Mouse (Mus musculus) layer of hippocampus, postnatal 14 days (tissue): ENCODE measurements around the gene Slc25a24. TPM values are rescaled to one million over a fixed set of nuclear protein-coding genes. Genes with fewer than 3 reads are reported as not detected.

Source experiments
- DNase-seq, 2 experiments: peaks; one replicate each; pipeline ENCODE4 v3.0.0; 2021 to 2022; ENCODE audit warnings: low spot score in 2 of 2, mixed read lengths in 1 of 2
- total RNA-seq, 2 experiments: library from RNA; stranded (reverse); gene quantifications; 2 replicates each; pipeline ENCODE4 v1.2.3; 2021

The Slc25a24 gene
- total RNA-seq, 2 experiments from 2014 or later = 4.1 to 4.3 TPM

DNA sequence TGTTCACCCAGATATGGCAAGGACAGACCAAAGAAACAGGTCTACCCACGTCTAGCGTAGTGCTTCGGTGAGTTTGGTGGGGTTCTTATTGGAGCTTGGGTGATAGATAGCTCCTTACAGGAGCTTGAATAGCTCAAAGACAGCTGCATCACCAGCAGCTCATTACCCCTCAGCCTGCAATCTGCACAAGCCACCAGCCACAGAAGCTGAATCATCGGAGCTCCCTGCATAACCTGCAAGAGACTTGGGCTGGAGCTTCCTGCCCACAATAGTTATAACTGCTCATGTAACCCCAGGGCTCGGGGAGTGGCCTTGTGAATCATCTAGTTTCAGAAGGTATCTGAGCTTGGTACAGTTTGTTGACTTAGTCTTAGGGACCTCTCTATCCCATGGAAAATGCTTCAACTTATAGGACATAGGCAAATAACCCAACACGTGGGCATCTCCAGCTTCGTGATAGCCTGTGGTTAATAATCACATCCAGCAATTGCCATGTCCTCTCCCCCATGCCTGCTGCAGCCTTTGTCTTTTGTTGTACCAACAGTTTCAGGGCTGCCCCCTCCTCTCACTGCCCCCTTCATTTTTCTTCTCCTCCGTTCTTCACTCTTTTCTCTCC lies 42.4 kb downstream of the Slc25a24 start:
- DNase-seq = no peak

GRCm38 (mm10) chr3:109169121-109169520 lies 46.2 kb downstream of the Slc25a24 start:
- DNase-seq = no peak

DNA sequence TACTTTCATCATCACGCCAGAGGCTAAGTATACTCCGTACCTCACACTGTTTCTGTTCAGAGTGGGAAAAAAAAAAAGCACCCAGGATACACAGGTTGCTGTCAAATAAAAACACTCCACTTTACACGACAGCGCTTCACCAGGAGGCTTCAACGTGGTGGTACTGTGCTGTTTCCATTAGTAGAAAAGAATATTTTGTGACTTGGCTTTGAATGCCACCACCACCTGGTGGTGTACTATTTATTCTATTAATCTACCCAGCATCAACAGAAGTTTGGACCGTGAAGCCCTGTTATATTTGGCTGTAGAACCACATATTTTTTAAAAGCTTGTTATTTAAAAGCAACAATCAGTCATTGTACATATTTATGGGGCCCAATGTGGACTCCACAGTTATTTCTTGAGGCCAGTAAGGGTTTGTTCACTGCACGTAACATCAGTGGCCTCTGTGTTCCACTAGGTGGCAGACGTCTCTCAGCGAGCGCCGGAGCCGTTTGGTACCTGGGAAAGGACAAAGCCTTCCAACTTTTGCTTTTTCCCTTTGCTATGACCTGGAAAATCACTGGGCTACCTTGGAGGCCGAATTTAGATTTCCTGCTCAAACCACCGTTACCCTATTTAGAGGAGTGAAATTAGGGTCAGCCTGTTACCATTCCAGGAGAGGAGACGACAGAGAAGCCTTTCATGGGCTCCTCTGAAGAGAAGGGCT lies 48.3 kb downstream of the Slc25a24 start:
- peak; percentile 73 to 85 for DNase-seq

GRCm38 (mm10) chr3:109174394-109174793 lies 51.4 kb downstream of the Slc25a24 start:
- peak in 1 of 2 experiments; percentile 57 for DNase-seq

DNA sequence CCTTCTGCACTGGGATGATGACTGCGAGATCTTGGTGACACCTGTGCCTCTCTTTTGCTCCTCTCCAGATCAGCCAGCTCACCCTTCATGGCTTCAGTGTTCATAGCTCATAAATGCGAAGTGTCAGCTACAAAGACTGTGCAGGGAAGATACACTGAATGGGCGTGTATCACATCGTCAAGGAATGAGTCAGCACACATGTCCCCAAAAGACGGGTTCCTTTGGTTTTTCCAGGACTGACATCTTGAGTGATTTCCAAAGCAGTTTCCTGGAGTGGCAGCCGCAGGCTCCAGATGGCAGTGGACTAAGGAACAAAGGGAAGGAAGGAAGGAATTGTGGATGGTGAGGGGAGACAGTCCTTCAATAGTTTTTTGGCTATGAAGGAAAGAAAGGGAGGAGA lies 55.8 kb downstream of the Slc25a24 start:
- DNase-seq = no peak

GRCm38 (mm10) chr3:109179528-109180076 lies 56.7 kb downstream of the Slc25a24 start:
- no peak for DNase-seq

DNA sequence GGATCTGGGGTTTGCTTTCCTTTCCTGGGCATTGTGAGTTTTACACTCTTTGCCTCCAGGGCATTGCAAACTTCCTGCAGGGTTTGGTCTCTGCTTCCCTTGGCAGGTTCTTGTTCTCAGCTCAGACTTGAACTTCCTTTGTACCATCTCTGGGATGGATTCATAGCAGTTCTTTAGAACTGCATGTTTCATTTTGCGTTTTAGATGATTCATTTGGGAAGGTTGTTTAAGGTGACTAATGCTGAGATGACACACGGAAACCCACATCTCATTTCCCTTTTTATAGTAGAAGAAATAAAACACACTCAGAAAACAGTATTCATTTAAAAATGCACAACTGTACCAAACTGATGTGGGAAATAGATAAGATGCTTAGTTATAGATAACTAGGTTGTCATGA lies 73.2 kb downstream of the Slc25a24 start:
- DNase-seq = no peak

GRCm38 (mm10) chr3:109199280-109199679 lies 76.3 kb downstream of the Slc25a24 start:
- no peak for DNase-seq

GRCm38 (mm10) chr3:109212322-109212721 lies 89.4 kb downstream of the Slc25a24 start:
- no peak for DNase-seq

DNA sequence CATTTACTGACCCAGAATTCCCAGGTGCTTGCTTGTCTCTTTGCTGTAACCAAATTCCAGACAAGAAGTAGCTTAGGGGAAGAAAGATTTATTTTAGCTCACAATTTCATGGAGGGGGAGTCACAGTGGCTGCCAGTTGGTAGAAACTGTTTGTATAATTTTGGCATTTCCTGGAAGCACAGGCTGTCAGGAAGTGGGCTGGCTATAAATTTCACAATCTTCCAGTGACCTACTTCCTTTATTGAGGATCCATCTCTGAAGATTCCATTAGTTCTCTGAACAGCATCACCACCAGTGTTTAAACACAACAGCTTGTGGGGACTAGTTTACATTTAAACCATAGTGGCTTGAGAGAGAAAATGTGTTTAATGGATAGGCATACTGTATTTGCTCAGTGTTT lies 93.4 kb downstream of the Slc25a24 start:
- no peak for DNase-seq

Other genes starting within 250 kb of the Slc25a24 start
- under 1 TPM in 1 of 2 experiments, not detected in 1; 0.12 TPM for gene Fndc7, start 233.1 kb upstream of the Slc25a24 start, total RNA-seq
- 10 to 100 TPM; 46.4 to 52.6 TPM for gene Prpf38b, start 211.4 kb upstream of the Slc25a24 start, total RNA-seq
- gene Henmt1, start 183.3 kb upstream of the Slc25a24 start, total RNA-seq = 1 to 10 TPM; 2.0 to 2.2 TPM
- not detected for gene Gm9857, start 182.7 kb upstream of the Slc25a24 start, total RNA-seq
- 10 to 100 TPM; 41.6 to 41.9 TPM for gene Fam102b, start 95.5 kb upstream of the Slc25a24 start, total RNA-seq
- not detected for gene Slc25a54, start 42.7 kb upstream of the Slc25a24 start, total RNA-seq
- gene Vav3, start 217.5 kb downstream of the Slc25a24 start, total RNA-seq = 1 to 10 TPM; 8.8 to 9.0 TPM